Comparison of ENCODE assay signal across 28 mouse cellular contexts in genomic region chr3:34121311-34121710, GRCm38 (mm10). TPM values are rescaled to one million over a fixed set of nuclear protein-coding genes. Genes with fewer than 3 reads are reported as not detected.
DNase-seq lines count a peak whose midpoint lies in the region; ATAC-seq and TF ChIP-seq lines count a peak whose summit lies in the region.
"Had no signal": no experiment of that assay in that cellular context is flagged by ENCODE, and none has a peak within 500 bp of the region (broad histone marks: within the 10 kb centered on the region; RNA-seq: fewer than 3 reads in every experiment).

No protein-coding gene starts in this region.

- 56% methylated on average over 5 of the region's 5 CpGs for WGBS in kidney, adult 2 months
- WGBS in kidney, embryonic 15.5 days, result 82% methylated on average over 5 of the region's 5 CpGs
- WGBS in intestine, embryonic 15.5 days, result 68% methylated on average over 5 of the region's 5 CpGs
- WGBS in intestine, postnatal 0 days, result 45% methylated on average over 5 of the region's 5 CpGs

- no peak for TF ChIP-seq POLR2A in kidney, adult 2 months (IDR thresholded peaks at IDR 0.05; ENCODE audit: low read depth, low read length)

- no peak overlapping the region for H3K4me2 ChIP-seq in kidney, embryonic 15.5 days
- no peak overlapping the region for H3K4me2 ChIP-seq in intestine, embryonic 15.5 days (replicated peaks)
- H3K4me2 ChIP-seq in intestine, postnatal 0 days (replicated peaks; ENCODE audit: low read depth), result no peak overlapping the region
- H3K4me2 ChIP-seq: embryonic facial prominence, embryonic 13.5 days; embryonic facial prominence, embryonic 15.5 days; forebrain, embryonic 12.5 days had no signal

- no peaks in the 10 kb centered on the region for H3K27me3 ChIP-seq in kidney, adult 2 months (replicated peaks; ENCODE audit: control insufficient read depth, insufficient read depth, low read length)
- H3K27me3 ChIP-seq in kidney, embryonic 15.5 days, result no peaks in the 10 kb centered on the region
- H3K27me3 ChIP-seq in intestine, embryonic 15.5 days (replicated peaks), result no peaks in the 10 kb centered on the region
- no peaks in the 10 kb centered on the region for H3K27me3 ChIP-seq in intestine, postnatal 0 days (replicated peaks; ENCODE audit: control insufficient read depth, insufficient read depth, low read length)
- H3K27me3 ChIP-seq: CH12.LX; embryonic facial prominence, embryonic 13.5 days; embryonic facial prominence, embryonic 15.5 days; forebrain, embryonic 12.5 days had no signal

- peak; percentile 58 for DNase-seq in kidney, adult 2 months
- DNase-seq in adrenal gland, postnatal 36 days, result no peak
- DNase-seq in left cerebral cortex, postnatal 10 days (ENCODE audit: extremely low spot score in 1 of 2, low spot score in 2 of 2), result no peak
- DNase-seq: adrenal gland, adult 8-10 months; adrenal gland, postnatal 14 days; B cell, adult 2 months; cerebellum, adult 11 months; cerebellum, adult 18-20 months; cerebellum, adult 8-10 months; cerebellum, adult 9-11 months; cerebellum, postnatal 14 days; cerebellum, postnatal 36 days; embryo, embryonic 11 days had no signal

- peaks cover 11% of the 10 kb centered on the region; the same call in 1 of the 2 replicates for H3K4me1 ChIP-seq in kidney, adult 2 months (ENCODE audit: control insufficient read depth, insufficient read depth, low read length)
- H3K4me1 ChIP-seq in kidney, embryonic 15.5 days, result no peaks in the 10 kb centered on the region
- H3K4me1 ChIP-seq in intestine, embryonic 15.5 days (replicated peaks), result no peaks in the 10 kb centered on the region
- H3K4me1 ChIP-seq in intestine, postnatal 0 days (replicated peaks; ENCODE audit: control insufficient read depth, insufficient read depth, low read length), result no peaks in the 10 kb centered on the region
- H3K4me1 ChIP-seq: embryonic facial prominence, embryonic 13.5 days; embryonic facial prominence, embryonic 15.5 days; forebrain, embryonic 10.5 days; forebrain, embryonic 12.5 days had no signal

- intact Hi-C loops in left cerebral cortex, postnatal 10 days (cut with DNase I), result no loop called here

- no peak for TF ChIP-seq CTCF in kidney, adult 2 months (conservative IDR thresholded peaks at IDR 0.05; ENCODE audit: insufficient read depth, insufficient read length, low read depth, low read length)
- TF ChIP-seq CTCF in intestine, postnatal 0 days (IDR thresholded peaks at IDR 0.05; ENCODE audit: low read depth), result no peak

- no peaks in the 10 kb centered on the region for H3K9me3 ChIP-seq in kidney, embryonic 15.5 days (replicated peaks)
- H3K9me3 ChIP-seq in intestine, embryonic 15.5 days, result no peaks in the 10 kb centered on the region
- no peaks in the 10 kb centered on the region for H3K9me3 ChIP-seq in intestine, postnatal 0 days (ENCODE audit: control insufficient read depth)
- H3K9me3 ChIP-seq: embryonic facial prominence, embryonic 15.5 days; forebrain, embryonic 10.5 days; forebrain, embryonic 12.5 days; G1E had no signal

- no peak for ATAC-seq in kidney, embryonic 15.5 days (replicated peaks; ENCODE audit: low FRiP score)
- ATAC-seq in intestine, embryonic 15.5 days, result 0 out of 2 replicates have a peak, but pooled peaks have one; percentile 43
- ATAC-seq in intestine, postnatal 0 days, result peak; percentile 44
- ATAC-seq: activated CD4-positive, CD25-positive, alpha-beta regulatory T cell, adult 4 months; CD4-positive, CD25-positive, alpha-beta regulatory T cell, adult 4 months; forebrain, embryonic 14.5 days; forebrain, embryonic 16.5 days; Patski had no signal

- no peak overlapping the region for H3K9ac ChIP-seq in kidney, embryonic 15.5 days
- no peak overlapping the region for H3K9ac ChIP-seq in intestine, embryonic 15.5 days
- H3K9ac ChIP-seq in intestine, postnatal 0 days (ENCODE audit: low read depth, low read length), result no peak overlapping the region
- H3K9ac ChIP-seq: embryonic facial prominence, embryonic 13.5 days; embryonic facial prominence, embryonic 15.5 days; forebrain, embryonic 12.5 days had no signal

- no peak overlapping the region for H3K4me3 ChIP-seq in kidney, adult 2 months (ENCODE audit: insufficient read depth, low read depth, low read length)
- H3K4me3 ChIP-seq in kidney, embryonic 15.5 days (replicated peaks), result no peak overlapping the region
- H3K4me3 ChIP-seq in intestine, embryonic 15.5 days (replicated peaks), result no peak overlapping the region
- H3K4me3 ChIP-seq in intestine, postnatal 0 days (ENCODE audit: low read depth, low read length), result no peak overlapping the region
- H3K4me3 ChIP-seq: embryonic facial prominence, embryonic 13.5 days; embryonic facial prominence, embryonic 15.5 days; erythroblast, embryonic 14.5 days; forebrain, embryonic 10.5 days; forebrain, embryonic 12.5 days had no signal

- no peaks in the 10 kb centered on the region for H3K36me3 ChIP-seq in kidney, adult 2 months (ENCODE audit: control insufficient read depth, insufficient read depth, low read length)
- no peaks in the 10 kb centered on the region for H3K36me3 ChIP-seq in kidney, embryonic 15.5 days
- H3K36me3 ChIP-seq in intestine, embryonic 15.5 days, result no peaks in the 10 kb centered on the region
- H3K36me3 ChIP-seq in intestine, postnatal 0 days (ENCODE audit: control insufficient read depth, insufficient read depth), result no peaks in the 10 kb centered on the region
- H3K36me3 ChIP-seq: embryonic facial prominence, embryonic 13.5 days; embryonic facial prominence, embryonic 15.5 days; forebrain, embryonic 10.5 days; forebrain, embryonic 12.5 days; G1E had no signal

- peak overlapping the region; percentile 80; the same call in 1 of the 2 replicates for H3K27ac ChIP-seq in kidney, adult 2 months (ENCODE audit: insufficient read depth, low read depth, low read length)
- H3K27ac ChIP-seq in kidney, embryonic 15.5 days, result no peak overlapping the region
- no peak overlapping the region for H3K27ac ChIP-seq in intestine, embryonic 15.5 days
- no peak overlapping the region for H3K27ac ChIP-seq in intestine, postnatal 0 days (ENCODE audit: low read depth, low read length)
- H3K27ac ChIP-seq: embryonic facial prominence, embryonic 13.5 days; embryonic facial prominence, embryonic 15.5 days; forebrain, embryonic 10.5 days; forebrain, embryonic 12.5 days had no signal

RNA-seq across cellular contexts. Expression of gene Dnajc19, which starts 40.2 kb away (rescaled TPM):
- 135 and 216 TPM in 2 replicates for polyA plus RNA-seq in kidney, adult 2 months (2012; rRNA removed)
- 151 and 167 TPM in 2 replicates for polyA plus RNA-seq in kidney, embryonic 15.5 days (2015; fragmentation: Nextera tagmentation; extraction: Ambion mirVana)
- polyA plus RNA-seq in intestine, embryonic 15.5 days (2015; fragmentation: Nextera tagmentation; extraction: Ambion mirVana), result 192 and 197 TPM in 2 replicates
- 303 and 313 TPM in 2 replicates for polyA plus RNA-seq in intestine, postnatal 0 days (2015; fragmentation: Nextera tagmentation; extraction: Ambion mirVana)
- 10 to 100 TPM; 83.3 to 89.4 TPM for total RNA-seq in adrenal gland, postnatal 36 days (2021)
- 10 to 100 TPM; 59.6 to 62.4 TPM for total RNA-seq in left cerebral cortex, postnatal 10 days (2021)
